Mouse (Mus musculus) kidney, adult 2 months (tissue): ENCODE data around the gene Ext2. TPM values are rescaled to one million over a fixed set of nuclear protein-coding genes. Genes with fewer than 3 reads are reported as not detected.
A peak's percentile ranks its signal among the peaks of the same experiment; 100 is the strongest.

Source experiments
- DNase-seq: peaks from one replicate; pipeline ENCODE4 v3.0.0; 2021
- H3K27ac ChIP-seq: fragments of 200-500 bp; 2 replicates; pipeline ENCODE4 v1.5.1; 2012; ENCODE audit warnings: low read depth, low read length, control low read depth, inconsistent platforms; ENCODE audit not compliant: insufficient read depth
- H3K27me3 ChIP-seq: fragments of 200-500 bp; replicated peaks from 2 replicates; pipeline ENCODE4 v1.6.1; 2012; ENCODE audit warnings: mild to moderate bottlenecking, moderate library complexity, low read length, inconsistent platforms; ENCODE audit not compliant: control insufficient read depth, insufficient read depth
- H3K36me3 ChIP-seq: fragments of 200-500 bp; 2 replicates; pipeline ENCODE4 v1.6.1; 2012; ENCODE audit warnings: mild to moderate bottlenecking, moderate library complexity, low read length, inconsistent platforms; ENCODE audit not compliant: control insufficient read depth, insufficient read depth
- H3K4me1 ChIP-seq: fragments of 200-500 bp; 2 replicates; pipeline ENCODE4 v1.6.1; 2011; ENCODE audit warnings: low read length; ENCODE audit not compliant: control insufficient read depth, insufficient read depth
- H3K4me3 ChIP-seq: fragments of 200-500 bp; 2 replicates; pipeline ENCODE4 v1.5.1; 2011; ENCODE audit warnings: mild to moderate bottlenecking, low read depth, low read length, control low read depth; ENCODE audit not compliant: insufficient read depth
- CTCF ChIP-seq: fragments of 200-500 bp; conservative IDR thresholded peaks from 2 replicates; pipeline ENCODE4 v1.5.1; 2011; ENCODE audit warnings: low read depth, mild to moderate bottlenecking, control low read depth, low read length, moderate library complexity, mixed read lengths; ENCODE audit not compliant: insufficient read depth, insufficient read length
- POLR2A ChIP-seq: fragments of 200-500 bp; IDR thresholded peaks from one replicate; pipeline ENCODE4 v1.6.1; 2011; ENCODE audit warnings: low read depth, low read length, control low read depth
- WGBS: fragments of 180-500 bp; shearing (Covaris S2); methylation state at CpG from one replicate; pipeline ENCODE4 v1.1.7; 2018; 5-methylcytosine and 5-hydroxymethylcytosine counted together
- polyA plus RNA-seq: library from polyadenylated mRNA; depleted of rRNA; stranded (reverse); fragments of >200 nt; gene quantifications from 2 replicates; pipeline ENCODE4 v1.2.3, GENCODE M21; 2012

The Ext2 gene
- polyA plus RNA-seq, 1 experiment = 46.5 TPM

GRCm38 (mm10) chr2:93753147-93753758, 69.1 kb downstream of the Ext2 start:
- H3K27me3 ChIP-seq = no peaks in the 10 kb centered on the region
- no peak overlapping the region for H3K27ac ChIP-seq
- no peaks in the 10 kb centered on the region for H3K36me3 ChIP-seq
- TF ChIP-seq POLR2A = no peak
- no peak for TF ChIP-seq CTCF
- 83% methylated on average over 6 of the region's 6 CpGs for WGBS
- no peaks in the 10 kb centered on the region for H3K4me1 ChIP-seq
- no peak overlapping the region for H3K4me3 ChIP-seq
- DNase-seq = no peak

- no peaks in the 10 kb centered on the region for H3K4me1 ChIP-seq
- peak; percentile 38 for DNase-seq
- no peak overlapping the region for H3K27ac ChIP-seq
- H3K36me3 ChIP-seq = no peaks in the 10 kb centered on the region
- no peak for TF ChIP-seq CTCF
- TF ChIP-seq POLR2A = no peak
- WGBS = 72% methylated on average over 4 of the region's 4 CpGs
- no peak overlapping the region for H3K4me3 ChIP-seq
- no peaks in the 10 kb centered on the region for H3K27me3 ChIP-seq
Observed at GRCm38 (mm10) chr2:93749709-93750108, 72.7 kb downstream of the Ext2 start.

- Histone ChIP-seq H3K36me3 (no peaks in the 10 kb centered on the region), H3K4me1 (no peaks in the 10 kb centered on the region), H3K27me3 (no peaks in the 10 kb centered on the region), H3K27ac (no peak overlapping the region), H3K4me3 (no peak overlapping the region)
- TF ChIP-seq POLR2A (no peak), CTCF (no peak)
- WGBS = 86% methylated on average over 5 of the region's 5 CpGs
- no peak for DNase-seq
Observed at GRCm38 (mm10) chr2:93747538-93748126, 74.7 kb downstream of the Ext2 start.

GRCm38 (mm10) chr2:93746620-93747019, 75.7 kb downstream of the Ext2 start:
- no peak for DNase-seq
- Histone ChIP-seq H3K4me1 (no peaks in the 10 kb centered on the region), H3K27me3 (no peaks in the 10 kb centered on the region), H3K27ac (no peak overlapping the region), H3K36me3 (no peaks in the 10 kb centered on the region), H3K4me3 (no peak overlapping the region)
- 87% methylated on average over 4 of the region's 4 CpGs for WGBS
- TF ChIP-seq POLR2A (no peak), CTCF (no peak)

GRCm38 (mm10) chr2:93746162-93746561, 76.2 kb downstream of the Ext2 start:
- no peak for TF ChIP-seq CTCF
- Histone ChIP-seq H3K4me1 (no peaks in the 10 kb centered on the region), H3K27me3 (no peaks in the 10 kb centered on the region), H3K27ac (no peak overlapping the region), H3K4me3 (no peak overlapping the region), H3K36me3 (no peaks in the 10 kb centered on the region)
- WGBS = 70% methylated on average over 5 of the region's 5 CpGs
- DNase-seq = no peak

GRCm38 (mm10) chr2:93745741-93746140, 76.6 kb downstream of the Ext2 start:
- WGBS = 83% methylated on average over 9 of the region's 9 CpGs
- DNase-seq = no peak
- H3K27me3 ChIP-seq = no peaks in the 10 kb centered on the region
- no peak overlapping the region for H3K4me3 ChIP-seq
- no peaks in the 10 kb centered on the region for H3K4me1 ChIP-seq
- H3K36me3 ChIP-seq = no peaks in the 10 kb centered on the region
- no peak for TF ChIP-seq POLR2A
- no peak for TF ChIP-seq CTCF
- H3K27ac ChIP-seq = no peak overlapping the region

GRCm38 (mm10) chr2:93744346-93745229, 77.8 kb downstream of the Ext2 start:
- Histone ChIP-seq H3K27ac (no peak overlapping the region), H3K4me3 (no peak overlapping the region)
- WGBS = 61% methylated on average over 11 of the region's 11 CpGs

More at GRCm38 (mm10) chr2:93744346-93745229, 77.8 kb downstream of the Ext2 start:
- Histone ChIP-seq H3K36me3 (no peaks in the 10 kb centered on the region), H3K4me1 (no peaks in the 10 kb centered on the region), H3K27me3 (no peaks in the 10 kb centered on the region)
- no peak for DNase-seq
- TF ChIP-seq CTCF (peak; percentile 23; the same call in 1 of the 2 replicates), POLR2A (no peak)
